Mouse (Mus musculus) embryonic facial prominence, embryonic 10.5 days (tissue): Measurements from ENCODE around the gene Plekhg2. TPM values are rescaled to one million over a fixed set of nuclear protein-coding genes. Genes with fewer than 3 reads are reported as not detected.
A peak's percentile ranks its signal among the peaks of the same experiment; 100 is the strongest.

ENCODE experiments used
- DNase-seq: peaks from one replicate; pipeline ENCODE4 v3.0.0-alpha.2; 2017; ENCODE audit warnings: low spot score
- H3K27ac ChIP-seq: fragments of 300-500 bp; sonication (generic); replicated peaks from 2 replicates; pipeline ENCODE4 v1.5.1; 2016; ENCODE audit warnings: mild to moderate bottlenecking
- H3K27me3 ChIP-seq: fragments of 300-500 bp; sonication (generic); replicated peaks from 2 replicates; pipeline ENCODE4 v1.6.1; 2016; ENCODE audit warnings: low read depth, mild to moderate bottlenecking; ENCODE audit not compliant: poor library complexity, severe bottlenecking
- H3K36me3 ChIP-seq: fragments of 300-500 bp; sonication (generic); replicated peaks from 2 replicates; pipeline ENCODE4 v1.6.1; 2016; ENCODE audit warnings: mild to moderate bottlenecking, moderate library complexity
- H3K4me1 ChIP-seq: fragments of 300-500 bp; sonication (generic); 2 replicates; pipeline ENCODE4 v1.6.1; 2016
- H3K4me3 ChIP-seq: fragments of 300-500 bp; sonication (generic); 2 replicates; pipeline ENCODE4 v1.5.1; 2016; ENCODE audit warnings: mild to moderate bottlenecking, moderate library complexity
- H3K9me3 ChIP-seq: fragments of 300-500 bp; sonication (generic); 2 replicates; pipeline ENCODE4 v1.6.1; 2016; ENCODE audit warnings: mild to moderate bottlenecking
- WGBS: fragments of 180-500 bp; shearing (Covaris S2); methylation state at CpG from one replicate; pipeline ENCODE4 v1.1.7; 2016; 5-methylcytosine and 5-hydroxymethylcytosine counted together
- polyA plus RNA-seq: library from polyadenylated mRNA; unstranded; fragments of >200 nt; fragmentation: Nextera tagmentation; extraction: Ambion mirVana; gene quantifications from 2 replicates; pipeline ENCODE4 v1.2.1, GENCODE M21; 2016

Gene Plekhg2
- polyA plus RNA-seq, 1 experiment from 2014 or later, result 101 TPM

GRCm38 (mm10) chr7:28381017-28381790 is 8.8 kb upstream of the Plekhg2 start:
- Histone ChIP-seq H3K27me3 (peaks cover 10% of the 10 kb centered on the region), H3K9me3 (no peaks in the 10 kb centered on the region), H3K36me3 (peaks cover 25% of the 10 kb centered on the region), H3K4me3 (peak overlapping the region; percentile 54), H3K27ac (peak overlapping the region; percentile 95), H3K4me1 (peaks cover 75% of the 10 kb centered on the region)
- WGBS, result 4% methylated on average over 30 of the region's 30 CpGs
- peak; percentile 72 for DNase-seq

DNA sequence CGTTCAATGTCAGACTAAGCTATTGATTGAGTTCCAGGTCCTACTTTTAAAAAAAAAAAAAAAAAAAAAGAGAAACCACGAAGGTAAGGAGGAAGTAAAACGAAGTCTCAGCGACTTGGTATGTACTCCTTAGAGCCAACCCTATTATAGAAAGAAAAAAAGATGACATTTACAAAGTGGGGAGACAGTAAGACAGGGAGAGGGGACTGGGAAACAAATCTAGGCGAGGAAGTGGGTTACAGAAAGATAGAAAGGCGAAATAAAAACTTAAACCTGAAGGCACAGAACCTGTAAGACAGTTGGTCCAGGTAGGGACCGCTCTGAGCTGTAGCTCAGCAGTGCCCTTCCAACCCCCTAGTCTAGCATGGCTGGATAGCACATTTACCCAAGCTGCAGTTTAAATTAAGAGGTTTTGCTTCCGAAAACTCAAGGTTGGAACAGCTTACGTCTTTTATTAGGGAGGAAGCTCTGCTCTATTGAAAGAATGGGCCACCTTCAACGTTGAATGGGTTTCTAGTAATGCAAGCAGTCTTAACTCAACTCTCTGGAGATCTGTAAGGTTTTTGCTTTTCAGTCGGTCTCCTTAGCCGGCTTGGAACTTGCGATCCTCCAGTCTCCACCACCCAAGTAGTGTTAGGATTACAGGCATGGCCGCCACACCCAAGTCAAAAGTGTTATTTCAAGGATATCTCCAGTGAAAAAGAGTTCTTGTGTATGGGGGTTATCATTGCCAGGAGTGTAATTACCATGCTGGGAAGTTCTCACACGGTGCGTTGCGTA is 8.0 kb upstream of the Plekhg2 start, which contains the start of gene Zfp36:
TSS of gene Zfp36 (minus strand) at position 17 of the 780 bp plus-strand sequence.
- Histone ChIP-seq H3K4me3 (peak within 1 kb of the TSS; percentile 72), H3K27ac (peak within 1 kb of the TSS; percentile 95), H3K27me3 (peaks cover 10% of the 10 kb centered on the region), H3K36me3 (peaks cover 17% of the 10 kb centered on the region), H3K4me1 (peaks cover 80% of the 10 kb centered on the region), H3K9me3 (no peaks in the 10 kb centered on the region)
- WGBS, result 48% methylated on average over 17 of the region's 17 CpGs
- DNase-seq, result no peak

GRCm38 (mm10) chr7:28378769-28379651 is 6.6 kb upstream of the Plekhg2 start:
- peak overlapping the region; percentile 92 for H3K27ac ChIP-seq
- H3K9me3 ChIP-seq, result no peaks in the 10 kb centered on the region
- peak; percentile 90 for DNase-seq
- WGBS, result under 1% methylated on average over 53 of the region's 53 CpGs
- peaks cover 92% of the 10 kb centered on the region for H3K4me1 ChIP-seq
- H3K4me3 ChIP-seq, result peak overlapping the region; percentile 72
- H3K36me3 ChIP-seq, result peaks cover 10% of the 10 kb centered on the region
- peaks cover 10% of the 10 kb centered on the region for H3K27me3 ChIP-seq

GRCm38 (mm10) chr7:28378066-28378690 is 5.8 kb upstream of the Plekhg2 start:
- Histone ChIP-seq H3K36me3 (peaks cover 10% of the 10 kb centered on the region), H3K27ac (peak overlapping the region; percentile 92), H3K4me3 (peak overlapping the region; percentile 72), H3K9me3 (no peaks in the 10 kb centered on the region), H3K4me1 (peaks cover 94% of the 10 kb centered on the region), H3K27me3 (peaks cover 10% of the 10 kb centered on the region)
- no peak for DNase-seq
- 47% methylated on average over 32 of the region's 32 CpGs for WGBS

GRCm38 (mm10) chr7:28377190-28378065 is 5.0 kb upstream of the Plekhg2 start:
- peaks cover 87% of the 10 kb centered on the region for H3K4me1 ChIP-seq
- H3K27ac ChIP-seq, result peak overlapping the region; percentile 92; the same call in 1 of the 2 replicates

DNA sequence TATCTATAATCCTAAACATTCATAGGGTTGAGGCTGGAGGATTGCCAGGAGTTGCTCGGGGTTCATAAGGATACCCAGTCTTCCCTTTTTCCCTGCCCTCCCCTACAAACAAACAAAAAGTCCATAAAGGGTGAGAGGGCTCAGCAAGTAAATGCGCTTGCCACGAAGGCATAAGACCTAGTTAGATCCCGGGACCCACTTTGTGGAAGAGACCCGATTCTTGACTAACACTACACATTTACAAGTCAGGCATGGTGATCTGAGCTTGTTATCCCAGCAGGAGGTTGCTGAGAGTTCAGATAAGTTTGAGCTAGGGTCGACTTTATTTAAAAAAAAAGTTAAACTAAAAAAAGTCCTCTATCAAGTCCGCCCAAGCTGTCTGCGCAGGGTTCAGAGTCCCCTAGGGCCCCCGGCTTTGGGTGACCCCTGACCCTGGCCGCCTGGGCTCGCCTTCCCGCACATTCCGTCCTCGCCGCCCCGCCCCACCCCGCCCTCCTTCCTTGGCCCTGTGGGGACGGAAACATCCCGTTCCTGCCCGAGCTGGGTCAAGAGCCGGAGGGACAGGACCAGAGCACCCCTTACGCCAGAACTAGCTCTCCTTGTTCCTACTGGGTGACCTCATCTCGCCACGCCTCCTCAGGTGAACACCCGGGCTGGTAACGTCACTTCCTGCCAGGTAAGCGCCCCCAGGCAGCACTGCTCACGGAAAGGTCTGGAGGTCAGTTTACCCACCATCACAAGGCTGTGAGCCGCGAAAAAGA is 3.8 kb upstream of the Plekhg2 start:
- DNase-seq, result peak; percentile 82
- peaks cover 10% of the 10 kb centered on the region for H3K27me3 ChIP-seq
- peaks cover 77% of the 10 kb centered on the region for H3K4me1 ChIP-seq
- H3K27ac ChIP-seq, result peak overlapping the region; percentile 96
- no peaks in the 10 kb centered on the region for H3K9me3 ChIP-seq
- peaks cover 10% of the 10 kb centered on the region for H3K36me3 ChIP-seq
- peak overlapping the region; percentile 57 for H3K4me3 ChIP-seq
- 1% methylated on average over 30 of the region's 30 CpGs for WGBS

More at GRCm38 (mm10) chr7:28377190-28378065, 5.0 kb upstream of the Plekhg2 start:
- no peaks in the 10 kb centered on the region for H3K9me3 ChIP-seq
- H3K4me3 ChIP-seq, result peak overlapping the region; percentile 72
- peaks cover 10% of the 10 kb centered on the region for H3K27me3 ChIP-seq
- H3K36me3 ChIP-seq, result peaks cover 10% of the 10 kb centered on the region
- no peak for DNase-seq
- WGBS, result 69% methylated on average over 18 of the region's 18 CpGs

- Histone ChIP-seq H3K27ac (peak overlapping the region; percentile 96), H3K4me3 (peak overlapping the region; percentile 57), H3K9me3 (no peaks in the 10 kb centered on the region), H3K4me1 (peaks cover 77% of the 10 kb centered on the region), H3K36me3 (peaks cover 14% of the 10 kb centered on the region), H3K27me3 (peaks cover 10% of the 10 kb centered on the region)
- WGBS, result under 1% methylated on average over 36 of the region's 36 CpGs
- peak; percentile 96 for DNase-seq
Observed at GRCm38 (mm10) chr7:28375176-28375921, 3.0 kb upstream of the Plekhg2 start.

- no peak for DNase-seq
- Histone ChIP-seq H3K27me3 (peaks cover 10% of the 10 kb centered on the region), H3K36me3 (peaks cover 21% of the 10 kb centered on the region), H3K9me3 (no peaks in the 10 kb centered on the region), H3K27ac (peak overlapping the region; percentile 96), H3K4me1 (peaks cover 77% of the 10 kb centered on the region), H3K4me3 (peak overlapping the region; percentile 57; the same call in 1 of the 2 replicates)
- WGBS, result 76% methylated on average over 10 of the region's 10 CpGs
Observed at GRCm38 (mm10) chr7:28374647-28375046, 2.2 kb upstream of the Plekhg2 start.

- Histone ChIP-seq H3K4me1 (peaks cover 77% of the 10 kb centered on the region), H3K27ac (peak overlapping the region; percentile 96; the same call in 1 of the 2 replicates), H3K9me3 (no peaks in the 10 kb centered on the region), H3K27me3 (peaks cover 10% of the 10 kb centered on the region), H3K36me3 (peaks cover 28% of the 10 kb centered on the region), H3K4me3 (no peak overlapping the region; the same call in 1 of the 2 replicates)
- DNase-seq, result no peak
- WGBS, result 78% methylated on average over 7 of the region's 7 CpGs
Observed at GRCm38 (mm10) chr7:28373891-28374495, 1.6 kb upstream of the Plekhg2 start.
